Mouse (Mus musculus) left cerebral cortex, postnatal 4 days (tissue): ENCODE data around the gene Zscan20. TPM values are rescaled to one million over a fixed set of nuclear protein-coding genes. Genes with fewer than 3 reads are reported as not detected.

Experiments used
- total RNA-seq, 2 experiments: library from RNA; stranded (reverse); gene quantifications; 2 replicates each; pipeline ENCODE4 v1.2.3; 2021

The Zscan20 gene
- total RNA-seq, 2 experiments from 2014 or later = 7.5 to 9.5 TPM

Other genes with a start within 250 kb of the Zscan20 start
- gene Tlr12, start 8.5 kb upstream of the Zscan20 start, total RNA-seq = 1 to 10 TPM; 1.2 to 1.4 TPM
- gene Phc2, start 44.6 kb upstream of the Zscan20 start, total RNA-seq = 10 to 100 TPM; 90.7 to 95.1 TPM
- 1 to 10 TPM; 1.1 to 1.3 TPM for gene A3galt2, start 145.3 kb upstream of the Zscan20 start, total RNA-seq
- gene Zfp362, start 195.9 kb upstream of the Zscan20 start, total RNA-seq = 10 to 100 TPM; 62.4 to 66.2 TPM